Mouse (Mus musculus): Measurements from ENCODE around the gene Ncoa6. TPM values are rescaled to one million over a fixed set of nuclear protein-coding genes. Genes with fewer than 3 reads are reported as not detected.

The Ncoa6 gene
- polyA plus RNA-seq, 1 experiment from 2014 or later: 27.7 TPM

DNA sequence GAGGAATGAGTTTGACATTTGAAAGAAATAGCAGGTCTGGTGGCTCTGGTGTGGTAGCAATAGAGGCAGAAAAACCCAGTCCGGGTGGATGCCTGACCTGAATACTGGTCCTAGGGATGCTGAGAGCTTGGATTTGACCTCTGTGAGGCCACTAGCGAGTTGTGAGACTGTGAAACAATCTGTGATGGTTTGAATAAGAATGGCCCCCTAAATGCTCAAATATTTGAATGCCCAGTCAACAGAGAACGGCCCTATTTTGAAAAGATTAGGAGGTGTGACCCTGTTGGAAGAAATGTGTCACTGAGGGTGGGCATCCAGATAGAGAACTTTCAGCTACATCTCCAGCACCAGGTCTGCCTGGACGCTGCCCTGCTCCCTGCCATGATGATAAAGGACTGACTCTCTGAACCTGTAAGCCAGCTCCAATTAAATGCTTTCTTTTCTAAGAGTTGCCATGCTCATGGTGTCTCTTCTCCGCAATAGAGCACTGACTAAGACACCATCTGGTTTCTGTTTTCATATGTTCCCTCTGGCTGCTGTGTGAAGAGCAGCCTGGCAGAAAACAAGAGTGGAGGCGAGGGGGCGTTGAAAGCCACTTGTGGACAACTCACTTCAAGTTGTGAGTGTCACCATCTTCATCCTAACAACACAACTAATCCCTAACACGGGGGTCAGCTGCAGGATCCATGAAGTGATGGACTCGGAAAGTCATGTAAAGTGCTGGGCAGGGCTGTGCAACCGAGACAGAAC, 34.2 kb upstream of the Ncoa6 start:
- H3K9me3 ChIP-seq (replicated peaks; ENCODE audit: control insufficient read depth, low read length): no peaks in the 10 kb centered on the region
- DNase-seq (ENCODE audit: low spot score) (no peak), ATAC-seq (replicated peaks; ENCODE audit: insufficient number of reproducible peaks, low FRiP score, low TSS enrichment, low read depth) (no peak)
- 79% methylated on average over 10 of the region's 10 CpGs for WGBS
- H3K9ac ChIP-seq (replicated peaks; ENCODE audit: low read length): no peak overlapping the region
- no peak overlapping the region for H3K27ac ChIP-seq (replicated peaks; ENCODE audit: low read depth, low read length)
- no peak overlapping the region for H3K4me2 ChIP-seq (ENCODE audit: low read depth, low read length)
- H3K27me3 ChIP-seq (ENCODE audit: control insufficient read depth, insufficient read depth, low read length): no peaks in the 10 kb centered on the region
- H3K4me3 ChIP-seq (ENCODE audit: low read depth, low read length): no peak overlapping the region
- no peaks in the 10 kb centered on the region for H3K36me3 ChIP-seq (replicated peaks; ENCODE audit: control insufficient read depth, insufficient read depth, low read depth, low read length)
- H3K4me1 ChIP-seq (ENCODE audit: control insufficient read depth, insufficient read depth, low read length): no peaks in the 10 kb centered on the region

DNA sequence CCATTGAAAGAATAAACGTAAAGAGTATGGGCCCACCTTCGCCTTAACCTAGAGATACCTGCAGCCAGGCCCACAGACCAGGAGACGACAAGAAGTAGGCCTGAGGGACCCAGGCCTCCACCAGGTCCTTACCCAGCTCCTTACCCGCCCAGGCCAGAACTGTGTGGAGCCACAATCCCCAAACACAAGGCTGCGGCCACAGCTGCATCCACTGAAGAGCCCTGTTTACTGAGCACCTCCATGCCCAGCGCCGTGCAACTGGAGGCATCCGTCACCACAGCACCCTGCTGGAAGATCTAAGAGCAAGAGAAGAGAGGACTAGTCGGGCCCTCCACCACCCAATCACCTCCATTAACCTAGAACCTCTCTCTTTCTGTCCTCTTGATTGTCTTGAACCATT, 32.1 kb upstream of the Ncoa6 start:
- Histone ChIP-seq H3K4me3 (ENCODE audit: low read depth, low read length) (no peak overlapping the region), H3K9me3 (replicated peaks; ENCODE audit: control insufficient read depth, low read length) (no peaks in the 10 kb centered on the region), H3K27me3 (ENCODE audit: control insufficient read depth, insufficient read depth, low read length) (no peaks in the 10 kb centered on the region), H3K9ac (replicated peaks; ENCODE audit: low read length) (no peak overlapping the region), H3K4me2 (ENCODE audit: low read depth, low read length) (no peak overlapping the region), H3K27ac (replicated peaks; ENCODE audit: low read depth, low read length) (no peak overlapping the region), H3K36me3 (replicated peaks; ENCODE audit: control insufficient read depth, insufficient read depth, low read depth, low read length) (no peaks in the 10 kb centered on the region), H3K4me1 (ENCODE audit: control insufficient read depth, insufficient read depth, low read length) (no peaks in the 10 kb centered on the region)
- no peak for ATAC-seq (replicated peaks; ENCODE audit: insufficient number of reproducible peaks, low FRiP score, low TSS enrichment, low read depth)
- DNase-seq (ENCODE audit: low spot score): no peak
- WGBS: 86% methylated on average over 9 of the region's 9 CpGs

- H3K36me3 ChIP-seq (replicated peaks; ENCODE audit: control insufficient read depth, insufficient read depth, low read depth, low read length): no peaks in the 10 kb centered on the region
- DNase-seq (ENCODE audit: low spot score) (peak; percentile 43), ATAC-seq (replicated peaks; ENCODE audit: insufficient number of reproducible peaks, low FRiP score, low TSS enrichment, low read depth) (no peak; the same call in 1 of the 2 replicates)
- no peak overlapping the region for H3K4me3 ChIP-seq (ENCODE audit: low read depth, low read length)
- no peak overlapping the region for H3K27ac ChIP-seq (replicated peaks; ENCODE audit: low read depth, low read length)
- H3K9me3 ChIP-seq (replicated peaks; ENCODE audit: control insufficient read depth, low read length): no peaks in the 10 kb centered on the region
- no peak overlapping the region for H3K4me2 ChIP-seq (ENCODE audit: low read depth, low read length)
- H3K27me3 ChIP-seq (ENCODE audit: control insufficient read depth, insufficient read depth, low read length): no peaks in the 10 kb centered on the region
- 61% methylated on average over 13 of the region's 13 CpGs for WGBS
- H3K4me1 ChIP-seq (ENCODE audit: control insufficient read depth, insufficient read depth, low read length): no peaks in the 10 kb centered on the region
- no peak overlapping the region for H3K9ac ChIP-seq (replicated peaks; ENCODE audit: low read length)
Measured at GRCm38 (mm10) chr2:155504440-155505355, 31.0 kb upstream of the Ncoa6 start.

DNA sequence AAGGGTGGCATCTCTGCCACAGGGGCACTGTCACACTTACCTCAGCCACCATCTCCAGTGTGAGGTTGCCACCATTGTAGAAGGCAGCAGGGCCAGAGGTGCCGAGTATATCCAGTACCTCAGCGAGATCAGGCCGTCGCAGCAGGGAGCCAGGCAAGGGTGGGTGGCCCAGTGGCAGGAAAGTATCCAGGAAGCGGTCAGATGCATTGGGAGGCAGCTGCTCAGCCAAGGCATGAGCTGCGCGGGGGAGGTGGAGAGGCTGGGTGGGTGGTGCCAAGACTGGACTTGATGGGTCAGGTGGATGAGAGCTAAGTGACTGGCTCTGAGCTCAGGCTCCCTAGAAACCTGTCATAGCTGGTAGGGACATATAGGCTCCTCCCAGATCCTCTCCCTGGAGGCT, 28.9 kb upstream of the Ncoa6 start:
- no peak overlapping the region for H3K4me3 ChIP-seq (ENCODE audit: low read depth, low read length)
- H3K4me1 ChIP-seq (ENCODE audit: control insufficient read depth, insufficient read depth, low read length): no peaks in the 10 kb centered on the region
- 81% methylated on average over 7 of the region's 7 CpGs for WGBS
- H3K9ac ChIP-seq (replicated peaks; ENCODE audit: low read length): no peak overlapping the region
- H3K4me2 ChIP-seq (ENCODE audit: low read depth, low read length): no peak overlapping the region
- DNase-seq (ENCODE audit: low spot score) (no peak), ATAC-seq (replicated peaks; ENCODE audit: insufficient number of reproducible peaks, low FRiP score, low TSS enrichment, low read depth) (no peak)
- H3K9me3 ChIP-seq (replicated peaks; ENCODE audit: control insufficient read depth, low read length): no peaks in the 10 kb centered on the region
- H3K27ac ChIP-seq (replicated peaks; ENCODE audit: low read depth, low read length): no peak overlapping the region
- no peaks in the 10 kb centered on the region for H3K36me3 ChIP-seq (replicated peaks; ENCODE audit: control insufficient read depth, insufficient read depth, low read depth, low read length)
- no peaks in the 10 kb centered on the region for H3K27me3 ChIP-seq (ENCODE audit: control insufficient read depth, insufficient read depth, low read length)

- no peaks in the 10 kb centered on the region for H3K27me3 ChIP-seq (ENCODE audit: control insufficient read depth, insufficient read depth, low read length)
- 88% methylated on average over 6 of the region's 6 CpGs for WGBS
- no peak overlapping the region for H3K4me2 ChIP-seq (ENCODE audit: low read depth, low read length)
- no peaks in the 10 kb centered on the region for H3K9me3 ChIP-seq (replicated peaks; ENCODE audit: control insufficient read depth, low read length)
- no peak overlapping the region for H3K27ac ChIP-seq (replicated peaks; ENCODE audit: low read depth, low read length)
- ATAC-seq (replicated peaks; ENCODE audit: insufficient number of reproducible peaks, low FRiP score, low TSS enrichment, low read depth) (no peak), DNase-seq (ENCODE audit: low spot score) (no peak)
- no peak overlapping the region for H3K9ac ChIP-seq (replicated peaks; ENCODE audit: low read length)
- no peak overlapping the region for H3K4me3 ChIP-seq (ENCODE audit: low read depth, low read length)
- no peaks in the 10 kb centered on the region for H3K4me1 ChIP-seq (ENCODE audit: control insufficient read depth, insufficient read depth, low read length)
- H3K36me3 ChIP-seq (replicated peaks; ENCODE audit: control insufficient read depth, insufficient read depth, low read depth, low read length): no peaks in the 10 kb centered on the region
Measured at GRCm38 (mm10) chr2:155490998-155491397, 17.3 kb upstream of the Ncoa6 start.

DNA sequence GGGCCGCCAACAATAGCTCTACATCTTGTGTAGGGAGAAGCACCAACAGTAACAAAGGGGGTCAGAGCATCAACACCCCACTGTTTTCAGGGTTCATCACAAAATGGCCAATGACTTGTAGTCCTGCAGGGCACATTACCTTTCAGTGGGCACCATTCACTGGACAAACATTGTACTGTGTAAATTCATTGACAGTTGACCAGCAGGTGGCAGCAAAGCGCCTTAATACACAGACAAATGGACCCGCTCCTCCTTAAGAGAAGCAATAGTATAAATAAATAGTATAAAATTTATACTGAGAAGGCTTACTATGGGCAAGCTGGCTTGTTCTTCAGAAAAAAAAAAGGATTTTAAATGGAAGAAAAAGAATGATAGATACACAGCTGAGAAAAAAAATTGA, 8.3 kb upstream of the Ncoa6 start:
- peak; percentile 82 for DNase-seq (ENCODE audit: low spot score)
- no peak for ATAC-seq (replicated peaks; ENCODE audit: insufficient number of reproducible peaks, low FRiP score, low TSS enrichment, low read depth)
- H3K4me3 ChIP-seq (ENCODE audit: low read depth, low read length): no peak overlapping the region
- H3K27me3 ChIP-seq (ENCODE audit: control insufficient read depth, insufficient read depth, low read length): no peaks in the 10 kb centered on the region
- no peaks in the 10 kb centered on the region for H3K36me3 ChIP-seq (replicated peaks; ENCODE audit: control insufficient read depth, insufficient read depth, low read depth, low read length)
- H3K9me3 ChIP-seq (replicated peaks; ENCODE audit: control insufficient read depth, low read length): no peaks in the 10 kb centered on the region
- H3K27ac ChIP-seq (replicated peaks; ENCODE audit: low read depth, low read length): no peak overlapping the region
- 41% methylated on average over 3 of the region's 3 CpGs for WGBS
- H3K4me2 ChIP-seq (ENCODE audit: low read depth, low read length): no peak overlapping the region
- no peaks in the 10 kb centered on the region for H3K4me1 ChIP-seq (ENCODE audit: control insufficient read depth, insufficient read depth, low read length)
- H3K9ac ChIP-seq (replicated peaks; ENCODE audit: low read length): no peak overlapping the region

DNA sequence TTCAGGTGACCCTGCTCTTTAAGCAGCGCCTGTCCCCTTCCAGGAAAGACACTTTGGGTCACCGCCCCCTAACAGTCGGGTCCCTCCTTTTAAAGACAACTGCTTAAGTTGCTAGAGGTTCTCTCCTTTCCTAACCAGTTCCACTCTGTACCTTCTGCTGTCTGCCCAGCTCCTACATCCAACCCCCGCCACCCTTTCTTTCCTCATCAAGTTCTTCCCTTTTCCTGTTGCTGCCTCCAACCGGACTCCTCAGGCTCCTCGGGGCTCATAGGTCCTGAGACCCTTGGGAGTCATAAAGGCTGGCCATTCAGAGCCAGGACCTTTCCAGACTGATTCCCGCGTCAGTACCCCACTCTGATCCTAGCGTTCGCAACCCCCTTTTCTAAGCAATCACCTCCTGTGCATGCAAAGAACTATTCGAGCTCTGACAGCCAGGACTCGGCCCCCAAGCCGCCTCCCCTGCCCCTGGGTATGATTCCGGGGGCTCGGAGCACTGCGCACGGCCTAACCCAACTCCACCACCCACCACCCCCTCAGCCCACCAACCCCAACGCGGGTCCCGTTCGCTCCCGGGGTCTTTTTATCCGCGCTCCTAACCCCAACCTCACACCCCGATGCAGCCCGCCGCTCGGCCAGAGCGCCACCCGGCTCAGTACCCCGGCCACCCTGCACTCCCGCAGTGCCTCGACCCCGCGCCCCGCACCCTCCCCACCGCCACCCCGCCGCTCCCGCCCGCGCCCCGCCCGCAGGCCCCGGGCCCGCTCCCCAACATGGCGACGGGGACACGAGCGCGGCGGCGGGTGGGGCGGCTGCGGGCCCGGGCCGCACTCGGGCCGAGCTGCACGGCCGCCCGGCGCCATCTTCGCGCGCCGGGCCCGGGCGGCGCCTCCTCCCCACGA, 774 bp downstream of the Ncoa6 start:
- DNase-seq (ENCODE audit: low spot score) (peak; percentile 52), ATAC-seq (replicated peaks; ENCODE audit: insufficient number of reproducible peaks, low FRiP score, low TSS enrichment, low read depth) (peak; percentile 75)
- peak overlapping the region; percentile 60 for H3K4me2 ChIP-seq (ENCODE audit: low read depth, low read length)
- under 1% methylated on average over 52 of the region's 71 CpGs for WGBS
- H3K36me3 ChIP-seq (replicated peaks; ENCODE audit: control insufficient read depth, insufficient read depth, low read depth, low read length): no peaks in the 10 kb centered on the region
- H3K4me1 ChIP-seq (ENCODE audit: control insufficient read depth, insufficient read depth, low read length): no peaks in the 10 kb centered on the region; the same call in 1 of the 2 replicates
- peak overlapping the region; percentile 77 for H3K27ac ChIP-seq (replicated peaks; ENCODE audit: low read depth, low read length)
- no peaks in the 10 kb centered on the region for H3K27me3 ChIP-seq (ENCODE audit: control insufficient read depth, insufficient read depth, low read length)
- H3K9ac ChIP-seq (replicated peaks; ENCODE audit: low read length): peak overlapping the region; percentile 96
- peak overlapping the region; percentile 83 for H3K4me3 ChIP-seq (ENCODE audit: low read depth, low read length)
- no peaks in the 10 kb centered on the region for H3K9me3 ChIP-seq (replicated peaks; ENCODE audit: control insufficient read depth, low read length)

Data from embryonic facial prominence, embryonic 11.5 days (tissue).